Mouse (Mus musculus) C2C12 (cell line): ENCODE data around the gene Dst.

ENCODE experiments used
- CEBPB ChIP-seq: IDR thresholded peaks from one replicate; pipeline ENCODE4 v1.6.1; 2011; ENCODE audit warnings: low read depth, mild to moderate bottlenecking, control low read depth, moderate library complexity
- CTCF ChIP-seq: IDR thresholded peaks from one replicate; pipeline ENCODE4 v1.5.1; 2011; ENCODE audit not compliant: control insufficient read depth, insufficient read depth, insufficient read length
- FOSL1 ChIP-seq: IDR thresholded peaks from one replicate; pipeline ENCODE4 v1.8.0; 2011; ENCODE audit warnings: mild to moderate bottlenecking, low read length; ENCODE audit not compliant: poor library complexity, insufficient read depth, severe bottlenecking
- MAX ChIP-seq: IDR thresholded peaks from one replicate; pipeline ENCODE4 v1.6.1; 2011; ENCODE audit warnings: mild to moderate bottlenecking, control low read depth
- MYOD1 ChIP-seq: IDR thresholded peaks from one replicate; pipeline ENCODE4 v1.6.1; 2011; ENCODE audit warnings: low read depth; ENCODE audit not compliant: control insufficient read depth, insufficient read length
- MYOG ChIP-seq: IDR thresholded peaks from one replicate; pipeline ENCODE4 v1.6.1; 2011; ENCODE audit not compliant: control insufficient read depth, insufficient read length; ENCODE audit errors: extremely low read depth
- USF1 ChIP-seq: IDR thresholded peaks from one replicate; pipeline ENCODE4 v1.6.1; 2011; ENCODE audit warnings: low read depth, mild to moderate bottlenecking, control low read depth, moderate library complexity

DNA sequence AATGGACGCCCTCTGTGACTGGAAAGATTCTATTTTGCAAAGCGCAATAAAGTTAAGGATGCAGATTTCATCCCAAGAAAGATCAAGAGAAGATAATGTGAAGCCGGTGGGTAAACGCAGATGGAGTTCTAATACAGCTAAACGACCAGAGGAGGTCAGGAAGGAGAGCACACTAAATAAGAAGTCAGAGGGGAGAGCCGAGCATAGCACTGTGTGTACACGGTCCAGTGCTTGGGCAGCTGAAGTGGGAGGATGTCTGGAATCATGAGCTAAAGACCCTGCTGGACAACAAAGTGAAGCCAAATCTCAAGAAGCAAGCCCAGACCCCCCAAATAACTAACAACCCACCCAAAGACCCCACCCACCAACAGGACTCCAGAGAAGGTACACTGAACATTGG is 14.9 kb downstream of the Dst start:
- TF ChIP-seq CTCF (no peak), USF1 (no peak), MAX (no peak), CEBPB (no peak), FOSL1 (no peak), MYOG (no peak), MYOD1 (no peak)
